Mouse (Mus musculus) ovary, adult 10 weeks (tissue): ENCODE measurements around the gene Rala. TPM values are rescaled to one million over a fixed set of nuclear protein-coding genes. Genes with fewer than 3 reads are reported as not detected.

ENCODE experiments used
- polyA plus RNA-seq: library from polyadenylated mRNA; stranded (reverse); fragments of 350-450 nt; fragmentation: Illumina TruSeq; extraction: RNeasy Lipid Tissue Mini Kit (QIAGEN cat#74804); gene quantifications from one replicate; pipeline ENCODE4 v1.2.3, GENCODE M21; 2014

Gene Rala
- 179 TPM for polyA plus RNA-seq

GRCm38 (mm10) chr13:17944078-17944917 lies at the start of gene Rala:
Rala (minus strand) TSS chr13:17944239.

GRCm38 (mm10) chr13:17992697-17993514 lies 48.9 kb upstream of the Rala start, which contains the start of gene Yae1d1:
Yae1d1 (minus strand) TSS chr13:17993349.

Other genes with a start within 250 kb of the Rala start
- 127 TPM for gene Mplkip, start 249.0 kb downstream of the Rala start, polyA plus RNA-seq
- gene Sugct, start 248.7 kb downstream of the Rala start, polyA plus RNA-seq, result 15.2 TPM
- 91.8 TPM for gene Cdk13, start 139.1 kb downstream of the Rala start, polyA plus RNA-seq
- 112 TPM for gene Yae1d1, start 49.1 kb upstream of the Rala start, polyA plus RNA-seq